Mouse (Mus musculus) liver, adult 2 months (tissue): Measurements from ENCODE around the gene Rad9b. TPM values are rescaled to one million over a fixed set of nuclear protein-coding genes. Genes with fewer than 3 reads are reported as not detected.
A peak's percentile ranks its signal among the peaks of the same experiment; 100 is the strongest.

ENCODE experiments used
- DNase-seq: peaks from one replicate; pipeline ENCODE4 v3.0.0-alpha.2; 2011; ENCODE audit warnings: low read depth, low spot score; ENCODE audit errors: extremely low read depth
- H3K27ac ChIP-seq: fragments of 200-500 bp; replicated peaks from 2 replicates; pipeline ENCODE4 v1.5.1; 2012; ENCODE audit warnings: low read depth, mild to moderate bottlenecking, control low read depth, inconsistent platforms, low read length; ENCODE audit not compliant: insufficient read depth
- H3K27me3 ChIP-seq: fragments of 200-500 bp; 2 replicates; pipeline ENCODE4 v1.6.1; 2012; ENCODE audit warnings: mild to moderate bottlenecking, moderate library complexity, low read length, inconsistent platforms; ENCODE audit not compliant: control insufficient read depth, insufficient read depth
- H3K36me3 ChIP-seq: fragments of 200-500 bp; 2 replicates; pipeline ENCODE4 v1.6.1; 2012; ENCODE audit warnings: low read length, inconsistent platforms; ENCODE audit not compliant: control insufficient read depth, insufficient read depth
- H3K4me1 ChIP-seq: fragments of 200-500 bp; 2 replicates; pipeline ENCODE4 v1.6.1; 2011; ENCODE audit warnings: low read length; ENCODE audit not compliant: control insufficient read depth, insufficient read depth
- H3K4me3 ChIP-seq: fragments of 200-500 bp; 2 replicates; pipeline ENCODE4 v1.5.1; 2011; ENCODE audit warnings: low read depth, mild to moderate bottlenecking, control low read depth, low read length, moderate library complexity; ENCODE audit not compliant: insufficient read depth
- H3K79me2 ChIP-seq: fragments of 200-500 bp; 2 replicates; pipeline ENCODE4 v1.6.1; 2012; ENCODE audit warnings: inconsistent platforms, mild to moderate bottlenecking, low read length, moderate library complexity; ENCODE audit not compliant: control insufficient read depth, insufficient read depth
- H3K9ac ChIP-seq: fragments of 200-500 bp; 2 replicates; pipeline ENCODE4 v1.6.1; 2012; ENCODE audit warnings: low read depth, mild to moderate bottlenecking, control low read depth, inconsistent platforms, low read length
- CTCF ChIP-seq: fragments of 200-500 bp; IDR thresholded peaks from 2 replicates; pipeline ENCODE4 v1.5.1; 2011; ENCODE audit warnings: low read depth, low read length, control low read depth
- POLR2A ChIP-seq: fragments of 200-500 bp; IDR thresholded peaks from 2 replicates; pipeline ENCODE4 v1.6.1; 2011; ENCODE audit warnings: low read length, control low read depth; ENCODE audit not compliant: insufficient read depth; ENCODE audit errors: extremely low read depth
- WGBS: fragments of 180-500 bp; shearing (Covaris S2); methylation state at CpG from one replicate; pipeline ENCODE4 v1.1.7; 2018; 5-methylcytosine and 5-hydroxymethylcytosine counted together
- polyA plus RNA-seq: library from polyadenylated mRNA; depleted of rRNA; stranded (reverse); fragments of >200 nt; gene quantifications from 2 replicates; pipeline ENCODE4 v1.2.3, GENCODE M21; 2012
- total RNA-seq: library from RNA; depleted of rRNA; stranded (reverse); fragments of >200 nt; gene quantifications from 2 replicates; pipeline ENCODE4 v1.2.3, GENCODE M21; 2014

The Rad9b gene
- total and polyA plus RNA-seq, 2 experiments: 1.5 to 4.5 TPM

DNA sequence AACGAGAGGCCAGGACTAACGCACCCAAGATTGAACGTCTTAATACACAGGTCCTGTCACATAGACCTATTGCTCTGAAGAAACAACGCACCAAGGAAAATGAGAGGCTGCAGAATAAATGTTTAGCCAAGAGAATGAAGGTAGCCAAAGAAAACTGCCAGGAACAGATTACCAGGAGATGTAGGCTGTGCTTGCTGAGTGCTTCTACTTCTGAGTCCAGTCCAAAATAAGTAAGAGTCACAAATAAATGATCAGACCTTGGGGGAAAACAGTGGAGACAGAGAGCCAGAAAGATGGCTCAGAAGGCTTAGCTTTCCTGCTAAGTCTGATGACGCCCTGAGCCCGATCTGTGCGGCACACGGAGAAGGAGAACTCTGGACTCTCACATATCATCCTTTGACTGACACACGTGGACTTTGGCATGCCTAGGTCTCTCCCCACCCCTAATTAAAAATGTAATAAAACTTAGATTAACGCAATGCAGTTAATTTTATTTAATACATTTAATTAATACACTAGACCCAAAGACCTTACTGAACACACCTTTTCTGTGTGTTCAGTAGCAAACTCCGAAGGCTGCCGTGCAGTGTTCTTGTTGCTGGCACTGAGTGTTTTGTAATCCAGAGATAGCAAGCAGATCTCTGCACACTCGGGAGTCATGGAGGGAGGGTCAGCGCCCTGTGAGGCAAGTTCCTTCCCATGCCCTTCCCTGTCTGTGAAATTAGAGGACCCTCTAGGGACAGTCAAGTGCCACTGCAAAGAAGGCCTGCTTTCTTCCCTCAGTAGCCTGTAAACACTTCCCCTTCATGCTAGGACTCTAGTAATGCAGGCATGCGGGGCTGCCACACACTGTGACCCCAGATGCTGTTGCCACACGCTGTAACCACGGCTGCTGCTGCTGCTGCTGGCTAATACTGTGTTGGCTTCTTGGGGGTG, 51.0 kb downstream of the Rad9b start:
- TF ChIP-seq POLR2A (no peak), CTCF (peak; percentile 38)
- Histone ChIP-seq H3K4me3 (no peak overlapping the region), H3K4me1 (peaks cover 34% of the 10 kb centered on the region), H3K36me3 (peaks cover 1% of the 10 kb centered on the region; the same call in 1 of the 2 replicates), H3K27me3 (no peaks in the 10 kb centered on the region), H3K79me2 (peaks cover 42% of the 10 kb centered on the region), H3K27ac (peak overlapping the region; percentile 31), H3K9ac (peak overlapping the region; percentile 44; the same call in 1 of the 2 replicates)
- WGBS: 22% methylated on average over 17 of the region's 17 CpGs
- DNase-seq: peak; percentile 74

- Histone ChIP-seq H3K27me3 (no peaks in the 10 kb centered on the region), H3K36me3 (no peaks in the 10 kb centered on the region), H3K9ac (no peak overlapping the region), H3K4me3 (no peak overlapping the region), H3K79me2 (peaks cover 53% of the 10 kb centered on the region), H3K4me1 (peaks cover 25% of the 10 kb centered on the region), H3K27ac (no peak overlapping the region)
- 90% methylated on average over 6 of the region's 6 CpGs for WGBS
- no peak for DNase-seq
- TF ChIP-seq CTCF (no peak), POLR2A (no peak)
Observed at GRCm38 (mm10) chr5:122300071-122300518, 53.9 kb downstream of the Rad9b start.

- Histone ChIP-seq H3K9ac (no peak overlapping the region), H3K79me2 (peaks cover 56% of the 10 kb centered on the region), H3K27ac (no peak overlapping the region), H3K4me1 (peaks cover 34% of the 10 kb centered on the region), H3K4me3 (no peak overlapping the region), H3K27me3 (no peaks in the 10 kb centered on the region), H3K36me3 (no peaks in the 10 kb centered on the region)
- TF ChIP-seq POLR2A: no peak
- no peak for TF ChIP-seq CTCF
- DNase-seq: peak; percentile 43
- 59% methylated on average over 14 of the region's 14 CpGs for WGBS
Observed at GRCm38 (mm10) chr5:122295113-122295935, 58.7 kb downstream of the Rad9b start.

DNA sequence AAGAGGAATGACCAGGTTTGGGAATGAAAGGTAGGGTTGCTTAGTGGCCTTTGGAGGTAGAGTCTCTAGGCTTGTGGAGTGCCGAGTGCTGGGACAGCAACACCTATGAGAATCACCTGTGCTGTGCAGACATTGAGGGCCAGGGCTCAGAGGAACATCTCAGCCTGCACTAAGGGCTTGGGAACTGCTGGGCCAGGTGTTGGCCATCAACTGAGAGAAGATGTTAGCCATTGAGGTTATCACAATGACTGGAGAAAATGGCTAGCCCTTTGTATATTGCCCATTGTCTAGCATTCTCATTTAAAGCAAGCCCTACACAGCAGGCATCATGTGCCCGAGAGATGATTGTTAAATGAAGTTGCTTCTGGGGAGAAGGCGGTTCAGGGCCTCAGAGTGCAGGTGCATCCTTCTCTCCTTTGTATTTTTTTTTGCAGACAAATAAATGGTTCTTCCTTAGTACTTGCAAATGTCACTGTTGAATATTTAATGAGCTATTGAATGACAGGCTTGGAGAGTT, 59.8 kb downstream of the Rad9b start:
- DNase-seq: no peak
- no peak overlapping the region for H3K9ac ChIP-seq
- H3K27ac ChIP-seq: no peak overlapping the region
- H3K27me3 ChIP-seq: no peaks in the 10 kb centered on the region
- H3K4me3 ChIP-seq: no peak overlapping the region
- peaks cover 34% of the 10 kb centered on the region for H3K4me1 ChIP-seq
- no peaks in the 10 kb centered on the region for H3K36me3 ChIP-seq
- TF ChIP-seq POLR2A: no peak
- no peak for TF ChIP-seq CTCF
- 88% methylated on average over 3 of the region's 3 CpGs for WGBS
- H3K79me2 ChIP-seq: peaks cover 49% of the 10 kb centered on the region

- TF ChIP-seq CTCF (peak; percentile 12; the same call in 1 of the 2 replicates), POLR2A (no peak)
- no peak overlapping the region for H3K4me3 ChIP-seq
- H3K36me3 ChIP-seq: no peaks in the 10 kb centered on the region
- H3K27me3 ChIP-seq: no peaks in the 10 kb centered on the region
- no peak overlapping the region for H3K9ac ChIP-seq
- no peak overlapping the region for H3K27ac ChIP-seq
- H3K79me2 ChIP-seq: peaks cover 49% of the 10 kb centered on the region
- peak; percentile 69 for DNase-seq
- 17% methylated on average over 6 of the region's 6 CpGs for WGBS
- H3K4me1 ChIP-seq: peaks cover 40% of the 10 kb centered on the region
Observed at GRCm38 (mm10) chr5:122293131-122293530, 60.9 kb downstream of the Rad9b start.
